Mouse (Mus musculus): ENCODE results near the gene Yju2. TPM values are rescaled to one million over a fixed set of nuclear protein-coding genes. Genes with fewer than 3 reads are reported as not detected.
A peak's percentile ranks its signal among the peaks of the same experiment; 100 is the strongest.

The Yju2 gene
- polyA plus RNA-seq, 1 experiment from 2014 or later: 28.2 TPM

DNA sequence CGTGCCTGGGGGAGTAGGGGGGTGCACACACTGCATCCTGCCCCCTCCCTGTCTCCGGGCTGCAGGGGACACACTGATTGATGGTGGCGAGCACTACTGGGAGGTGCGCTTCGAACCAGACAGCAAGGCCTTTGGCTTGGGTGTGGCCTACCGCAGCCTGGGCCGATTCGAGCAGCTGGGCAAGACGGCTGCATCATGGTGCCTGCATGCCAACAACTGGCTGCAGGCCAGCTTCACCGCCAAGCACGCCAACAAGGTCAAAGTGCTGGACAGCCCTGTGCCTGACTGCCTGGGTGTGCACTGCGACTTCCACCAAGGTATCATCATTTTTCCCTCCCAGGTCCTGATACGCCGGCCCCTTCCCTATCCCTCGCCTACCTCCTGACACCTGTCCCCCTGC lies 37.1 kb downstream of the Yju2 start:
- WGBS: 91% methylated on average over 15 of the region's 15 CpGs
- Histone ChIP-seq H3K27ac (no peak overlapping the region), H3K9me3 (no peaks in the 10 kb centered on the region), H3K27me3 (peaks cover 21% of the 10 kb centered on the region), H3K4me3 (replicated peaks) (no peak overlapping the region), H3K4me1 (replicated peaks) (0 out of 2 replicates have a peak, but pooled peaks cover 7% of the 10 kb centered on the region), H3K4me2 (replicated peaks) (no peak overlapping the region), H3K36me3 (peaks cover 66% of the 10 kb centered on the region), H3K9ac (replicated peaks) (no peak overlapping the region)
- ATAC-seq: no peak

DNA sequence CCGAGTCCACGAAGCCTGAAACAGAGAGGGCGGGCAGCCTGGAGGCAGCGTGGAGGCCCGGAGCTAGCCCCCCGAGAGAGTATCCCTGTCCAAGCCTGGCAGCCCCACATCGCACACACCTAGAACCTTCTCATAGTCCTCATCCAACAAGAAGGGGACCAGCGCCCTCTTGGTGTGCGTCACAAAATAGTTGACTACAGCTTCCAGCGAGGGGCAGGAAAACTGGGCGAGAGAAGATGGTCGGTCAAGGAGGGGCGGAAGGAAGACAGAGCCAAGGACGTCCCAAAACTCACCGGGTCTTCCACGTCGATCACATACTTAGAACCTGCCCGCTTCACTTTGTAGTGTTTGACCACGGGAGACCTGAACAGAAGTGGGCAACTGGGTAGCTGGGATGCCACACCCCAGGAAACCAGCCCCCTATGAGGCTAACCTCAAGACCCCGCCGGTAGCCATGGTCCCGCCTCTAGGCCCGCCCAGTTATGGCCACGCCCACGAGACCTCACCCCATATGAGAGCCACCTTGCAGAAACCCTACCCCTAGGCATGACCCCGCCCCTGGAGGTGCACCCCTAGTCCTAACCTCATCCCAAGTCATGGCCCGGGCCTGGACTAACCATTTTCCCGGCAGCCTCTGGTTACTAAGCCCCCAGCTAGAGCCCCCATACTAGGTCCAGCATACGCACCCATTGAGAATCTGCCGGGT lies 41.0 kb downstream of the Yju2 start:
- Histone ChIP-seq H3K36me3 (peaks cover 30% of the 10 kb centered on the region), H3K4me3 (replicated peaks) (no peak overlapping the region), H3K27me3 (peaks cover 28% of the 10 kb centered on the region), H3K9me3 (no peaks in the 10 kb centered on the region), H3K9ac (replicated peaks) (no peak overlapping the region), H3K4me1 (replicated peaks) (0 out of 2 replicates have a peak, but pooled peaks cover 7% of the 10 kb centered on the region), H3K4me2 (replicated peaks) (no peak overlapping the region), H3K27ac (no peak overlapping the region)
- peak; percentile 47 for ATAC-seq
- WGBS: 8% methylated on average over 30 of the region's 30 CpGs

DNA sequence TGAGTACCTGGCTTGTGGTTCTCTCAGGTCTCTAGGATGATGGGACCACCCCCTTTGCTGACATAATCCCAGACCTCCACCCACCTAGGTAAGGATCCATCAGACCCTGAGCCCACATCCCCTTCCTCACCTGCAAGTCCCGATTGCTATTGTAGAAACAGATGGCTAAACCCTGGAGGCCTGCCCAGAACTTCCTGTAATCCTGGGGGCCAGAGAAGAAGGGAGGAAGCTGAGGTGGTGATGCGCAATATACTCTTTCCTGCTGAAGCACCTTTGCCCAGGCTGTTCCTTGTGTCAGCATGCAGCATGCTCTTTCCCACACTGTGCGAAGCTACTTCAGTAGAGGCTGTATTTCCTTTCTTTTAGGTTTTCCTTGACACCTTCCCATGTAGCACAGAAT lies 44.1 kb downstream of the Yju2 start:
- no peak overlapping the region for H3K4me3 ChIP-seq (replicated peaks)

GRCm38 (mm10) chr17:56005415-56006061 lies 46.6 kb downstream of the Yju2 start, which contains the start of the genes Stap2 and Mpnd:
TSS of gene Stap2 (minus strand) at chr17:56005584.
TSS of gene Mpnd (plus strand) at chr17:56005711.
- no peak within 1 kb of the TSS for H3K4me2 ChIP-seq (replicated peaks)
- ATAC-seq: no peak
- peaks cover 19% of the 10 kb centered on the region for H3K4me1 ChIP-seq (replicated peaks)
- H3K27ac ChIP-seq: no peak within 1 kb of the TSS
- H3K36me3 ChIP-seq: no peaks in the 10 kb centered on the region
- H3K9ac ChIP-seq (replicated peaks): no peak within 1 kb of the TSS
- H3K4me3 ChIP-seq (replicated peaks): no peak within 1 kb of the TSS
- no peaks in the 10 kb centered on the region for H3K9me3 ChIP-seq
- 55% methylated on average over 13 of the region's 13 CpGs for WGBS
- H3K27me3 ChIP-seq: peaks cover 15% of the 10 kb centered on the region

More for the DNA sequence above, 44.1 kb downstream of the Yju2 start:
- H3K27ac ChIP-seq: no peak overlapping the region
- peaks cover 32% of the 10 kb centered on the region for H3K27me3 ChIP-seq
- peaks cover 13% of the 10 kb centered on the region for H3K4me1 ChIP-seq (replicated peaks)
- H3K9me3 ChIP-seq: no peaks in the 10 kb centered on the region
- H3K36me3 ChIP-seq: 0 out of 2 replicates have a peak, but pooled peaks cover under 1% of the 10 kb centered on the region
- no peak overlapping the region for H3K9ac ChIP-seq (replicated peaks)
- H3K4me2 ChIP-seq (replicated peaks): no peak overlapping the region
- ATAC-seq: no peak
- WGBS: 86% methylated on average over 3 of the region's 3 CpGs

- peaks cover 13% of the 10 kb centered on the region for H3K36me3 ChIP-seq
- H3K27ac ChIP-seq: peak overlapping the region; percentile 93
- H3K27me3 ChIP-seq: peaks cover 7% of the 10 kb centered on the region
- H3K9ac ChIP-seq (replicated peaks): no peak overlapping the region
- no peak overlapping the region for H3K4me2 ChIP-seq (replicated peaks)
- no peak overlapping the region for H3K4me3 ChIP-seq (replicated peaks)
- 54% methylated on average over 10 of the region's 10 CpGs for WGBS
- ATAC-seq: no peak
- H3K4me1 ChIP-seq (replicated peaks): peaks cover 34% of the 10 kb centered on the region
- no peaks in the 10 kb centered on the region for H3K9me3 ChIP-seq
Measured at GRCm38 (mm10) chr17:56006956-56007355, 48.1 kb downstream of the Yju2 start.

GRCm38 (mm10) chr17:56007444-56008355 lies 48.8 kb downstream of the Yju2 start:
- Histone ChIP-seq H3K27me3 (peaks cover 7% of the 10 kb centered on the region; the same call in 1 of the 2 replicates), H3K27ac (peak overlapping the region; percentile 93), H3K36me3 (peaks cover 20% of the 10 kb centered on the region), H3K9ac (replicated peaks) (peak overlapping the region; percentile 48), H3K9me3 (no peaks in the 10 kb centered on the region), H3K4me2 (replicated peaks) (peak overlapping the region; percentile 80), H3K4me3 (replicated peaks) (peak overlapping the region; percentile 55), H3K4me1 (replicated peaks) (peaks cover 39% of the 10 kb centered on the region)
- 36% methylated on average over 14 of the region's 14 CpGs for WGBS
- ATAC-seq: peak; percentile 22; the same call in 1 of the 2 replicates

DNA sequence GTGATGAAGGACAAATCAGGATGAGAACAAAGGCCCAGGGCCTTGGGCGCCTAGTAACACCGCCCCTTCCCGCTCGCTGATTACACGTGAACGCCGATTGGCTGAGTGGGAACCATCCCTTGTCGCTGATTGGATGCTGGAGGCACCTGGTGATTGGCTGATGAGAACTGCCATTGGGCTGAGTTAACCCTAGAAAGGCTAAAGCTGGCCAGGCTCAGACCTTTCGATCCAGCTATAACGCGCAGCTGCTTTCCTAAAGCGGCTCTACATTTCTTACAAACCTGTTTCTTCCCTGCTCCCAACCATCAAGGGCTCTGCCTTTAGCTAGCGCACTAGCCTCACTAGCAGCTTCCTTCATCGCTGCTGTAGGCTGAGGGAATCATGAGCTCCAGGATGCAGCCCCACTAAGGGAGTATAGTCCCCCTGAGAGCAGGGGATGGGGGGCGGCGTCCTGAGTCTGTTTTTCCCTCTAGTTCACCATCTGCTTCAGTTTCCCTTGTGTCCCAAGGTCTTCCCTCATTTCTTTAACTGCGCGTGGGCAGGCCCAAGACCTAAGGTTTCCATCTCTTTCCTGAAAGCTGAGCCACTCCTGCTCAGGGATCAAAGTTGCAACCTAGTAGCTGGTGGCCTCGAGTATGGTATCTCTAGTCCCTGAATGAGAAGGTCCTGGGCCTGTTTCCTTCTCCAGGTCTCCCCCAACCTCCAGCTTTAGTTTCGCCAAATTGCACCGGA lies 49.6 kb downstream of the Yju2 start:
- peaks cover 39% of the 10 kb centered on the region for H3K4me1 ChIP-seq (replicated peaks)
- under 1% methylated on average over 21 of the region's 21 CpGs for WGBS
- ATAC-seq: peak; percentile 92
- H3K4me3 ChIP-seq (replicated peaks): peak overlapping the region; percentile 55
- H3K36me3 ChIP-seq: peaks cover 28% of the 10 kb centered on the region
- peak overlapping the region; percentile 80 for H3K4me2 ChIP-seq (replicated peaks)
- peak overlapping the region; percentile 93 for H3K27ac ChIP-seq
- H3K9me3 ChIP-seq: no peaks in the 10 kb centered on the region
- peak overlapping the region; percentile 76 for H3K9ac ChIP-seq (replicated peaks)
- H3K27me3 ChIP-seq: peaks cover 7% of the 10 kb centered on the region; the same call in 1 of the 2 replicates

DNA sequence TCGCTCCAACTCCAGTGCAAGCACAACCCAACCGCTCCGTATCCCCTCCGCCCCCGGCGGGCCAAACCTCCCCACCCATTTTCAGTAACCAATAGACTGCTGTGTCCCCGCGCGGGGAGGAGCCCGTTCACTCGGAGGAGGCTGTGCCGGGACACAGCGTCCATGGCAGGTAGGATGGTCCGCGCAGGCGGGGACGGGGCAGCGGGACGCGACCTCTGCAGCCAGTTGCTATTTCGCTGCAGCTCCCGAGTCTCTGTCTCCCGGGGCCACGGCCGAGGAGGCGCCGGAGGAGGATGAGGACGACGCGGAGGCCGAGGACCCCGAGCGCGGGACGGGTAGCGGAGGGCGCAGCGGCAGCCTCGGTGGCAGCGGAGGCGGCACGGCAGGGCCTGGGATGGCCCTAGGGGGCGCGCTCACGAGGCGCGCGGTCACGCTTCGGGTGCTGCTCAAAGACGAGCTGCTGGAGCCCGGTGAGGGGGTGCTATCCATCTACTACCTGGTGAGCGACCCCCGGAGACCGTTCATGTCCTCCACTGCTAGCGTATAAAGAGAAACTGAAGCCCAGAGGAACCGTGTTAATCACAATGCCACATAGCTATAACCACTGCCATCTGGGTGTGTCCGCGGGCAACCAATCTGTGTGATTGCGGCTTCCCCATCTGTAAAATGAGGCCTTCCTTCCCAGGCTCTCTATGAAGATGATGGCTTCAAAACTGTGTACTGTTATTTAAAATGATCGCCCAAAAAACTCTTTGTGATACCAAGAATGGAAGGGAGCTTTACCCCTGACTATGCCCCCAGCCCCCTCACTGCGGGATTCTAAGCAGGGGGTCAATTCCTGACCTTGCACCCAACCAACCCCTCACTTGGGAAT lies 50.4 kb downstream of the Yju2 start:
- peak; percentile 91 for ATAC-seq
- Histone ChIP-seq H3K9me3 (no peaks in the 10 kb centered on the region), H3K27ac (peak overlapping the region; percentile 93), H3K4me2 (replicated peaks) (peak overlapping the region; percentile 80), H3K9ac (replicated peaks) (peak overlapping the region; percentile 76), H3K27me3 (peaks cover 7% of the 10 kb centered on the region; the same call in 1 of the 2 replicates), H3K4me3 (replicated peaks) (peak overlapping the region; percentile 55), H3K4me1 (replicated peaks) (peaks cover 39% of the 10 kb centered on the region), H3K36me3 (peaks cover 35% of the 10 kb centered on the region)
- 2% methylated on average over 56 of the region's 62 CpGs for WGBS

GRCm38 (mm10) chr17:56009962-56010240 lies 51.0 kb downstream of the Yju2 start:
- Histone ChIP-seq H3K9ac (replicated peaks) (peak overlapping the region; percentile 76), H3K4me3 (replicated peaks) (peak overlapping the region; percentile 55), H3K4me1 (replicated peaks) (peaks cover 39% of the 10 kb centered on the region), H3K4me2 (replicated peaks) (peak overlapping the region; percentile 80), H3K9me3 (no peaks in the 10 kb centered on the region), H3K27ac (peak overlapping the region; percentile 93), H3K27me3 (peaks cover 5% of the 10 kb centered on the region; the same call in 1 of the 2 replicates), H3K36me3 (peaks cover 39% of the 10 kb centered on the region)
- ATAC-seq: no peak
- whole genome bisulfite sequencing: 51% methylated on average over 2 of the region's 2 CpGs

DNA sequence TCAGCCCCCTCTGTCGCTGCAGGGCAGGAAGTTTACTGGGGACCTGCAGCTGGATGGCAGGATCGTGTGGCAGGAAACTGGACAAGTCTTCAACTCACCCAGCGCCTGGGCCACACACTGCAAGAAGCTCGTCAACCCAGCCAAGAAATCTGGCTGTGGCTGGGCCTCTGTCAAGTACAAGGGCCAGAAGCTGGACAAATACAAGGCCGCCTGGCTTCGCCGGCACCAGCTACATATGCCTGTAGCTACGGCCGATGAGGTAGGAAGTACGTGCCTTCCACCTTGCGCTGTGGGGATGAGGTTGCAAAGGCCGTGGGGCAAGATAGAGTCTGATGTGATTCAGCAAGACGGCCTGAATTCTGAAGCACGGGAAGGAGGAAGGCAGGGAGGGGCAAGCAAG lies 51.4 kb downstream of the Yju2 start:
- Histone ChIP-seq H3K4me2 (replicated peaks) (peak overlapping the region; percentile 80), H3K9ac (replicated peaks) (peak overlapping the region; percentile 76), H3K27me3 (0 out of 2 replicates have a peak, but pooled peaks cover 3% of the 10 kb centered on the region), H3K27ac (peak overlapping the region; percentile 93; the same call in 1 of the 2 replicates), H3K36me3 (peaks cover 43% of the 10 kb centered on the region), H3K4me1 (replicated peaks) (peaks cover 39% of the 10 kb centered on the region), H3K9me3 (no peaks in the 10 kb centered on the region), H3K4me3 (replicated peaks) (peak overlapping the region; percentile 55)
- no peak for ATAC-seq
- 70% methylated on average over 14 of the region's 14 CpGs for WGBS
